Mouse (Mus musculus) skeletal muscle tissue, adult 2 months (tissue): ENCODE measurements around the gene Nrp1.

Source experiments
- DNase-seq: peaks from one replicate; pipeline ENCODE4 v3.0.0-alpha.2; 2012; ENCODE audit warnings: low read depth, low spot score

The Nrp1 gene

DNA sequence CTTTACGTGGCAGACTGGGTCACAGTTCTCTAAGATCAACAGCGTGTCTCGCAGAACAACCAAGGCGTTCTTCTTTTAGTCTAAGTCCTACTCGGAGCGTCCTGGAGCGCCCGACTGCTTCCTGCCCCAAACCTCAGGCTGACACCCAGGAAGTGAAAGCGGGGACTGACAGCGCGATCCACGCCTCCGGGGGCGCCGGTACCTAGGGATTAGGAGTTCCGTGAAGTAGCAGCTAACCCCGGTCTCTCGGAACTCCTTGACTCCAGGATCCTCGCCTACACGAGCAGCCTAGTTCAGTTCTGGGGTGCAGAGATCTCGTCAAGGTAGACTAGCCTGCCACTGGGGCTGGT is at the start of gene Nrp1:
Gene Nrp1 (plus strand): TSS at position 199 of the 350 bp plus-strand sequence.
- peak; percentile 32 for DNase-seq

GRCm38 (mm10) chr8:128320797-128321196 is 37.6 kb upstream of the Nrp1 start:
- DNase-seq = no peak

DNA sequence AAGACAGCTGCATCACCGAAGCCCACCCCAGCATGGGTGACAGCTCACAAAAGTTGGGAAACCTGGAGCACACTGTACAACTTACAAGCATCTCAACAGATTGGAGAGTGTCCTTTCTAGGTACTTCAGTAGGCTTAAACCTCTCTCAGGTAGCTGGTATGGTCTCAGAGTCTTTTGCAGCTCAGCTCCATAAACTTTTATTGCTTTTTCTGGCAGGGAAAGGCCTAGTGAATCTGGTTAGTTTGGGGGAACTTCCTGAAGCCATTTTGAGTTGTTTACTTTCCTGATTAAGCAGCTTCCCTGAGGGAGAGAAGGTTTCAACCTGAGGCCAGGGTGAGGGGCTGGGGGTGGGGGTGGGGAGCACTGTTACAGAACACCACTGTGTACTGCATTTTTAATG is 31.1 kb upstream of the Nrp1 start:
- DNase-seq = no peak

- no peak for DNase-seq
Observed at GRCm38 (mm10) chr8:128327922-128328321, 30.5 kb upstream of the Nrp1 start.

GRCm38 (mm10) chr8:128329502-128329901 is 28.9 kb upstream of the Nrp1 start:
- no peak for DNase-seq

DNA sequence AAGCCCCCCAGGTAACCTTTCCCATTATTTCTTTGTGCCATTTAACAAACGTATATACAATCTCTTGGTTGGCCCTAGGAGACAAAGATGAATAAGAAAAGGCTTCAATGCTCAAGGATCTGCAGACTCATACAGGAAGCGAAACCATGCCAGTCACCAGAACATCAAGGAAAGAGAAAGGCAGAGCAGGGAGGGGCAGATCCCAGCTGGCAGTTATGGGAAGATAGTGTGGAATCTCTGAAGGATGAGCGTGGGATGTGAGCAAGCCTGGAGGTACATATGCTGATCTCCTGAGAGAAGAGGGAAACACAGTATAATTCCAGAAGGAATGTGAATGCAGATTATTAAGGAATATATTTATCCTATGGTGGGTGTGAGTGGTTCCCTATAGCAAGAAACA is 22.4 kb upstream of the Nrp1 start:
- DNase-seq = no peak

- no peak for DNase-seq
Observed at GRCm38 (mm10) chr8:128338951-128339350, 19.5 kb upstream of the Nrp1 start.

DNA sequence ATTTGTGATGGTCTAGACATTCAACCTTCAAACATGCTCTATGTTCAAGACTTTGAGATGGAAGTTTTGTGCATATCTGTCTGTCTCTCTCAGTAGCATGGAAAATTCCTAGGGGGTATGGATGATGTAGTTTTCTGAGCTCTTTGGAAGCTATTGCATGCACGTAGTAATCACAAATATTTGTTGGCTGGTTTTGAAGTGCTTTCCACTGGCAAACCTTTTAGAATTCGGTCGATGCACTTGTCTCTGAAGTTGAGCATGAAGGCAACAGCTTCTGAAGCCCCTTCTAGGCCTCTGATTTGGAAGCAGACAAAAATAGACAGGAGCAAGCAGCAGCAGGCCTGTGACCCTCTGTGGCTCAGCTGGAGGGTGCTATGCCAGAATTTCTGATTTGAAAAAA is 18.9 kb upstream of the Nrp1 start:
- no peak for DNase-seq

GRCm38 (mm10) chr8:128350405-128350804 is 8.0 kb upstream of the Nrp1 start:
- DNase-seq = no peak

DNA sequence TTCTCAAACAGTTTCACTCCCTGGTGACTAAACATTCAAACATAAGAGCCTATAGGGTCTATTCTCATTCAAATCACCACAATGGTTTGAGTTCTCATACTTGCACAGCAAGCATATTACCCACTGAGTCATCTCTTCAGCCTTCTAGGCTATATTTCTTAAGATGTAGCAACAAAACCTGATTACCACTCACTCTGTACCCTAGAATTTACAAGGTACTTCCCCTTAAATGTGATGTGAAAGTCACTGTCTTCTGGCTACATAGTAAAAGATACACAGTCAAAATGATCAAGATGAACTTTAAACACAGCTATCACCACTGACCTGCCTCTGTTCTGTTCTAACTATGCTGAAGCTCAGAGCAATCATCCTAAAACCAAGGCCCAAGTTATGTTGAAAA is 7.2 kb upstream of the Nrp1 start:
- no peak for DNase-seq

DNA sequence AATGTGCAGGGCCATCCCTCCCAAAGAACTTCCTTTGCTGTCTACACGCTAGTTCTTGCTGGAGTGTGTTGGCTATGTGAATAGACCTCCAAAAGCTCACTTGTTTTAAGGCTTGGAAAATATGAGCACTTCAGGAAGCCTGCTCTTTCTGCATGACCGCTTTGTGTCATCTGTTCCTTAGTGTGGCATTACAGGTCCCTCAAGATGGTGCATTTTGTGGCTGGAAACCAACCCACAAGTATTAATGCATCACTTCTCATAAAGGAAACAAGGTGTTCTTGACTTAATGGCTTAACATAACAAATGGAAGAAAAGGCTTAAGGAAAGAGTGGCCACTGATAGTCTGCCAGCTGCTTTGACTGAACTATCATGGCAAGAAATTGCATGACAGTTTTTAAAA is 5.6 kb upstream of the Nrp1 start:
- no peak for DNase-seq

DNA sequence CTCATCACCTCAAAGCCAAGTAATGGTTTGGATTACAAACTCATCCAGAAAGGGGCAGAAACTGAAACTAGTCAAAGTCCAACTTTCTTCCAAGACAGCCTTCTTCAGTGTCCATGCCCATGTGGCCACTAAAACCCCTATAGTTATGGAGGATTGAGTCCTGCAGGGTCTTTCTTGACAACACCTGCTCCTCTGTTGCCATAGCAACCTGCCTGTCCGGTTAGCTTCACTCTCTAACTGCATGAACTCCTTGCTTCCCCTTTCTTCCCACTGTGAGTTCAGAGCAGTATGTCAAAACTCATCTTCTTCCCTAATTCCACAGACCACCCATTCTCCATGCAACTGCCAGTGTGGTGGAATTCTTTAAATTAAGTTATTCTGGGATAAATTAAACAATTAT is 4.4 kb upstream of the Nrp1 start:
- DNase-seq = no peak

- no peak for DNase-seq
Observed at GRCm38 (mm10) chr8:128355091-128355490, 3.3 kb upstream of the Nrp1 start.

- no peak for DNase-seq
Observed at GRCm38 (mm10) chr8:128356170-128356569, 2.2 kb upstream of the Nrp1 start.

GRCm38 (mm10) chr8:128356796-128357539 is 1.4 kb upstream of the Nrp1 start:
- DNase-seq = peak; percentile 87

DNA sequence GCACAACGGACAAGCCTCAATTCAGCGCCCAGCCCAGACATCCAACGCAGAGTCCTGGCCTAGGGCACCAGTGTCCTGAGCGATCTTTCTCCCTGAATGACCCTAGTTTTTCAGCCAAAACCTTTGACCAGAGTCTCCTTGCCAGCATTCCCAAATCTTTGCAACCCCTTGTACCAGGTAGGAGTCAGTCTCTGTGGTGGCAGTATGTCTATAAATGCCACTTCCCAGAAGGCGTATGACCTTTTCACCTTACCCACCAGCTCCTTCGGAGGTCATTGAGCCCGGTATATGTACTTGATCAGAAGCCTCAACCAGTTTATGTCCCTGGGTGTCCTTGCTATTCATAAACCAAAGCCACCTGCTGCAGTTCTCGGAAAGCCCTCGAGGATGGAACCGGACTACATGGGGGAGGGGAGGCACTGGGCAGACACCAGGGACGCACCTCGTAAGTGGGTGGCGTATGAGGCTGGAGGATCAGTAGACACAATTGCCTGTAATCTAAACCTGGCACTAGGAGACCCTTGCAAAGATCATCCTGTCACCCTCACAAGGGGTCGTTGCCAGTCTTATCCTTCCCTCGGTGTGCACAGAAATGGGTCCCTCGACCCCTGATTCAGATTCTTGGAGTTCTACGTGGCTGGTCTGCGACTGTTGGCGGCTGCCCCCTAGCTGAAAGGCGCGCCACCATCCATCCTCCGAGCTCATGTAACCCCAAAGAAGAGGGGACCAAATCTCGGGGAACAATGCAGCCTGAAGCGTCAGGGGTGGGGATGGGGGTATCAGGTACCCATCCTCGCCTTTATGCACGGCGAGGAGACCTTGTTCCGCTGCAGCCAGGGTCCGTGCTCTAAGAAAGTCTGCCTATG is 631 bp upstream of the Nrp1 start:
- DNase-seq = peak; percentile 64

- peak; percentile 79 for DNase-seq
Observed at GRCm38 (mm10) chr8:128358756-128359520, 534 bp downstream of the Nrp1 start.

GRCm38 (mm10) chr8:128359521-128360318 is 1.3 kb downstream of the Nrp1 start:
- DNase-seq = no peak

- DNase-seq = no peak
Observed at GRCm38 (mm10) chr8:128361343-128361870, 3.0 kb downstream of the Nrp1 start.

DNA sequence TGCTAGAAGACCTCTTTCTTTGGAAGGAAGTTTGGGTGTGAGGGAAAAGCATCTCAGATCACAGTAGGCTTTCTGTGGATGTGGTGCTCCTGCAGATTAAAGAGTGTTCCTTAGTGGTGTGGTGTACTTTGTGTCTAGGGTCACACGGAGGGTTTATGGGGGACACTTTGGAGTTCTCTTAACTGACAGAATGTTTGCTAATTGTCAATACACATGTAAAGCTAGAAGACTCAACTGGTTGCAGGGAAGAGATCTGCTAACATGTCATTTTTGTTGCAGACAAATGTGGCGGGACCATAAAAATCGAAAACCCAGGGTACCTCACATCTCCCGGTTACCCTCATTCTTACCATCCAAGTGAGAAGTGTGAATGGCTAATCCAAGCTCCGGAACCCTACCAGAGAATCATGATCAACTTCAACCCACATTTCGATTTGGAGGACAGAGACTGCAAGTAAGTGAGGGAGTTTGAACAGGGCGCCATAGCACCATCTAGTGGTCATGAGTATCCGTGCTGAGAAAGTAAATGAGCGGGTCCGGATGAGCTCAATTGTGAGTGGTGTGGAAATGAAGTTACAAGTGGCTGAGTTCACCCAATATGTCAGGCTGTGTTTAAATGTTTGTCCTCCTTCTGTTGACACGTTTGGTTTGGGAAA is 4.7 kb downstream of the Nrp1 start:
- peak; percentile 73 for DNase-seq

GRCm38 (mm10) chr8:128370496-128370895 is 12.1 kb downstream of the Nrp1 start:
- DNase-seq = no peak
